Mouse (Mus musculus) brain, adult 2 months (tissue): Measurements from ENCODE around the gene Cp.
"Not testable (repeated sequence)": the region's sequence is repeated elsewhere in the genome, so short reads cannot be mapped to it uniquely, and the experiment has no call there.

ENCODE experiments used
- DNase-seq: peaks from one replicate; pipeline ENCODE4 v3.0.0; 2011; ENCODE audit warnings: low read depth, low spot score

Gene Cp

GRCm38 (mm10) chr3:19956885-19957284 is at the start of gene Cp:
Gene Cp, plus strand, starts transcription at chr3:19957054.
- peak; percentile 16 for DNase-seq

GRCm38 (mm10) chr3:19948552-19948951 is 8.3 kb upstream of the Cp start:
- DNase-seq, result no peak

- DNase-seq, result not testable (repeated sequence)
These were observed 7.5 kb upstream of the Cp start for GRCm38 (mm10) chr3:19949401-19949800.

DNA sequence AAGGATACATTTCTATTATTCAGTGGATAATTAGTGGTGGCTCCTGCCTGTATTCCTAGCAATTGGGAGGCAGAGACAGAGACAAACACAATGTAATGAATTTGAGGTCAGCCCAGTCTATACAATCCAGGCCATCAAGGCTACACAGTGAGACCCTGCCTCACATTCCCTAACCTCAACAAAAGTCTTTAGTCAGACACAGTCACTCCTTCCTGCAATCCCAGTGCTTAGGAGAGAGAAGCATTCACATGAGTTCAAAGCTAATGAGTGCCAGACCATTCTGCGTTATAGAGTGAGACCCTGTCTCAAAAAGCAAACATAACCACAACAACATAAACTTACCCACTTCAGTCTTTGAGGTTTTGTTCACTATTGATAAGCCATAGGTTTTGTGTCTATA is 3.4 kb upstream of the Cp start:
- DNase-seq, result no peak

DNA sequence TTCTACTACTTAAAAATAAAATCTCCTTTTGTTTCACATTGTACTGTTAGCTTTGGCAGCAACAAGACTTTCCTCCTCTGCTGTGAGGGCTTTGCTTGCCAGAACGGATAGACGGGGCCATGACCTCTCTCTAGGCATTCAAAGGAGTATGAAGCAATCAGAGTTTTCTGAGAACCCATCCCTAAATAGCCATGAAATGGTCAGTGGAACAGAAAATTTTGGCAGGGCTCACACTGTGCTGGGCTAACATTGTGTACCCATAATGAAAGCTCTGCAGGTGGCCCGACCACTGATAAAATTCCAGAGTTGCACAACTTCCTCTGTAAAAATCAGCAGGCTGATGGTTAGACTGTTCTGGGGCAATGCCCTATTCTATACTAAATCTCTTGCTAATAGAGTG is 3.0 kb upstream of the Cp start:
- peak; percentile 62 for DNase-seq

- no peak for DNase-seq
These were observed 1.2 kb downstream of the Cp start for GRCm38 (mm10) chr3:19958031-19958430.

DNA sequence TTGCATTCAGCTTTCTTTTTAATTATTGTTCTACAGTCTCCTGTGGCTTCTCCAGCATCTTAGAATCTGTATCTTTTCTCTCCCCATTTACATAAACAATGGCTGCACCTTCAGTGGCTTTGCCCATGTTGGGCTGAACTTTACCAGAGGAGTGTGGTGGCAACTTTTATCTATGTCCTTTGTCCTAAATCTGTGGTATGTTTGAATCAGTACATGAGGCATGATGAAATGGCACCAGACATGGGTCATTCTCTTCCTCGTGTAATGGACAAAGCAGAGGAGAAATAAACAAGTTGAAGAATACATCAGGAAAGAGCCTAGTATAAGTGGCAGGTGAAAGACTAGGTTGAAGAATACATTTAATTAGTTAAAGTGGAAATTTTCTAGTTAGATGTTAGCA is 2.1 kb downstream of the Cp start:
- no peak for DNase-seq

GRCm38 (mm10) chr3:19960570-19961114 is 3.8 kb downstream of the Cp start:
- DNase-seq, result no peak

GRCm38 (mm10) chr3:19961341-19961740 is 4.5 kb downstream of the Cp start:
- DNase-seq, result no peak

- no peak for DNase-seq
These were observed 6.1 kb downstream of the Cp start for GRCm38 (mm10) chr3:19962769-19963513.

DNA sequence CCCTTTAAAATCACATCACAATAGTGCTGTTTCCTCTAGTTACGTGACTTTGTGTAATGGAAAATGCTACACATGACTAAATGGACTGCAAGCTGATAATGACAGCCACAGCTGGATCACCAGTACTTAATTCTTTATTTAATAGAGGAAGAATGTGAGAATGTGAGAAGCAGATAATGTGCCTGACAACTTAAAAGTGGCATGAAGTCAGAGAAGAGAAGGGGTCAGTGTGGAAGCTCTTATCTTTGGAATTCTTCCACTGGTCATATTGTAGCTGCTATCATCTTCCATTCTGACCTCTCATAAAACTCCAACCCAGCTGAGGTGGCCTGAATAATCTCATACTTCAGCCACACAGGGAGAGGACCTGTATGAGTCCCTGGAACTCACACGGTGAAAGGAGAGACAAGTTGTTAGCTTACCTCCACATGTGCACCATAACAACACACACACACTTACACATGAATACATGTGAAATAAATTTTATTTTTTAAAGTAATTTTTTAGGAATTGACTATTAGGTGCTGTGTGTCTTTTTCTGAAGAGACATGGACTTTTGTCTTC is 7.9 kb downstream of the Cp start:
- DNase-seq, result no peak

DNA sequence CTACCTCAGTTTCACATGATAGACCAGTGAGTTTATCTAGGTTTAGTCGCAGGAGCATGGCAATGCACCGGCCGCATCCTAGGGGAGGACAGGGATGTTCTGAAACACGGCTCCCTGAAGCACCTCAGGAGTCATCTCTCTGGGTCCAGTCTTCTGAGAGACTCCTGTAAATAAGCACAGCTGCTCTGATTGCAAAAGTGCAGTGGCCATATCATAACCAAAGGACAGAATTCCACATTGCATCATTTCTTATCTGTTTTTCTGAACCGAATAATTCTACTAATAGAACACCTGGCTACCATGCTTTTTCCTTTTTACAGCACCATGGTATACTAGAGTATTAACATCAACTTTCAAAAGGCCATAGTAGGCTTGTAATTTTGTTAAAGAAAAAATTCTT is 8.4 kb downstream of the Cp start:
- no peak for DNase-seq

- no peak for DNase-seq
These were observed 9.2 kb downstream of the Cp start for GRCm38 (mm10) chr3:19966072-19966471.

GRCm38 (mm10) chr3:19978474-19978873 is 21.6 kb downstream of the Cp start:
- no peak for DNase-seq

DNA sequence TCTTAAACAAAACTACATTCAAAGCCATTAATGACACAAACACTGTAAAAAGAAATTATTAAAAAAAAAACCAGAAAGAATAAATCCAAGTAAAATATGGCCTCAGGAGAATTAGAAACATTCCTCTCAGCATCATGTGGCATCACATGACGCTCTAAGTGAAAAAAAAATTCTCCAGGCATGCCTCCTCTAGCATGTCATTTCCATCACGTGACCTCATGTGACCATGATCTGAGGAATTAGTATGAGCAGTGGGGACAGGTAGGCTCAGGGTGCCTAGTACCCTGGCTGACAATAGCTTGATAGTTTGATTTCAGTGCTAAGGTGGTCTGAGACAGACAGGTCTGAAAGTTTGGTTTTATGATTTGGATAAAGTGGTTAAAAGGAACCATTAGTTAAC is 24.3 kb downstream of the Cp start:
- DNase-seq, result no peak

GRCm38 (mm10) chr3:19982846-19983245 is 26.0 kb downstream of the Cp start:
- DNase-seq, result no peak

DNA sequence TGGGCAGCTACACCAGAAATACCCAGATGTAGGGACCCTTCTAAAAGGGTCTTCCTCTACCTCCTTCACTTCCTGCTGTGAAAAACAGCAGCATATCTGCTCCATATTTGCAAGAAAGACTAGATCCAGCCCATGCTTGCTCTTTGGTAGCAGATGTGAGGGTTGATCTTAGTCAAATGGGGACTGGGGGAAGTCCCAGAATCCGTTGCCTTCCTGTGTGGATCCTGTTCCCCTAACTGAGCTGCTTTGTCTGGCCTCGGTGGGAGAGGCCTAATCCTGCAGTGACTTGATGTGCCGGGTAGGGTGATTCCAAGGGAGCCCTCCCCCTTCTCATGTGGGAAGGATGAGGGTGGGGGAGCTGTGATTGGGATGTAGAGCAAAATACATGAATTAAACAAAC is 29.3 kb downstream of the Cp start:
- DNase-seq, result no peak

DNA sequence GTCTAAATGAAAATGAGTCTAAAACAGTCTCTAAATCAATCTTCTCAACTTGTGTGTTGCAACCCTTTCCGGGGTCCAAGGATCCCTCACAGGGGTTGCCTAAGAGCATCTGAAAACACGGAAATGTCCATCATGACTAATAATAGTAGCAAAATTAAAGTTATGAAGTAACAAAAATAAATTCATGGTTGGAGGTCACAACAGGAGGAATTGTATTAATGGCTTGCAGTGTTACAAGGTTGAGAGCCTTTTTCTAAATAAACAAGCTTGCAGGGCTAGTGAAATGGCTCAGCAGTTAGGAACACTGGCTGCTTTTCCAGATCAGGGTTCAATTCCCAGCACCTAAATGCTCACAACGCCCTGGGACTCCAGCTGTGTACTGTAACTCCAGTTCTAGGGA is 33.2 kb downstream of the Cp start:
- no peak for DNase-seq

DNA sequence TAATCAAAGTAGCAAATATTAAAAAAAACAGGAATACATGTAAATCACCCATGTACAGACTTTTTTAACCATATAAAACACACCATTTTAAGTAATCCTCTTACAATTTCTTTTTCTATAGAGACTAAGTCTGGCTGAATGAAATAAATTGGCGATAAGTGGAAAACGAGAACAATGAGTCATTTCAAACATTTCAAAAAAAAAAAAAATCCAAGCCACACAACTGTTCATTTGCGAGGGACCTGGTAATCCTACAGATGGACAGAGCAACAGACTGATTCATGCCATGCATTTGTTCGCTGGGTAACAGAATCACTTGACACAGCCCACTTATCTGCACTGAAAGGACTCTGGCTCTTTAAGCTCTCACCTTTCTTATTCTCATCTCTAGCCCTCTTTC is 35.5 kb downstream of the Cp start:
- no peak for DNase-seq

- peak; percentile 56 for DNase-seq
These were observed 42.7 kb downstream of the Cp start for GRCm38 (mm10) chr3:19999551-19999950.

GRCm38 (mm10) chr3:20000806-20001205 is 44.0 kb downstream of the Cp start:
- peak; percentile 9 for DNase-seq

- peak; percentile 27 for DNase-seq
These were observed 45.9 kb downstream of the Cp start for GRCm38 (mm10) chr3:20002786-20003185.

DNA sequence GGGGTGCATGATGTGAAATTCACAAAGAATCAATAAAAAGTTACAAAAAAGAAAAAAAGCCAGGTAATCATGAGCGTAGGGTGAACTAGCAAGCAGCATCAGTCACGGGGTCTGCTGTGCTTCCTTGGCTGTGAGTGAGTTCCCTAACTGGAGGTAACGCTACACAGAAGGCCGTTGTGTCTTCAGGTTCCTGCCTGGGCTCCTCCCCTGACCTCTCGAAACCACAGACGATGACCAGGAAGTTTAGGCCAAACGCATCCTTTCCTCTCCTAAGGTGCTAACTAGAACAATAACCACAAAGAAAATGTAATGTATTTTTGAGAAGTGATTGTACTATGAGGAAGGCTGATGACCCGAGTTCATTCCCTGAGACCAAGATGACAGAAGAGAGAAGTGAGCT is 47.6 kb downstream of the Cp start:
- no peak for DNase-seq
